9 mouse cellular contexts compared by ENCODE assay signal in the genomic region with DNA sequence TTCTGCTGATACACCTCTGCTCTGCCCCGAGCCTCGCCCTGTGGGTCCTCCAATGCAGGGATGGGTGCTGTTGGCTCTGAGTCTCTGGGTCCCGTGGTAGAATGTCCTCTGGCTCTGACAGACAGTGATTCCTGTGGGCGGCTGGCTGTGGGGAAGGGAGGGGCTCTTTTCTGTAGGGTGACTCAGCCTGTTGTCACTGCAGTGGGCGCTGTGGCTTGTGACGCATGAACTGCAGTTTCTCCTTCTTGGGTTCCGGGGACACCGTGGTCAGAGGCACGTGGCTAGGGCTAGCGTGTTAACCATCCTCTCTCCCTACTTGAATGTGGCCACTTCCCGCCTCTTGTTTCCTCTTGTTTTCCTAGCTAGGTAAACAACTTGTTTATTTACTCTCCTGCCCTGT. TPM values are rescaled to one million over a fixed set of nuclear protein-coding genes. Genes with fewer than 3 reads are reported as not detected.
DNase-seq lines count a peak whose midpoint lies in the region; ATAC-seq and TF ChIP-seq lines count a peak whose summit lies in the region.
"Had no signal": no experiment of that assay in that cellular context is flagged by ENCODE, and none has a peak within 500 bp of the region (broad histone marks: within the 10 kb centered on the region; RNA-seq: fewer than 3 reads in every experiment).

No protein-coding gene starts in this region.

- H3K4me2 ChIP-seq in liver, embryonic 16.5 days (ENCODE audit: low read depth, low read length) = no peak overlapping the region
- H3K4me2 ChIP-seq in hindbrain, embryonic 13.5 days = no peak overlapping the region
- H3K4me2 ChIP-seq: heart, embryonic 15.5 days had no signal

- 0 out of 2 replicates have a peak, but pooled peaks cover 1% of the 10 kb centered on the region for H3K36me3 ChIP-seq in kidney, adult 2 months (ENCODE audit: control insufficient read depth, insufficient read depth, low read length)
- H3K36me3 ChIP-seq in liver, embryonic 16.5 days (ENCODE audit: control insufficient read depth, insufficient read depth) = peaks cover 5% of the 10 kb centered on the region; the same call in 1 of the 2 replicates
- no peaks in the 10 kb centered on the region for H3K36me3 ChIP-seq in splenic B cell, adult 2 months (ENCODE audit: control insufficient read depth, insufficient read depth, low read length, poor library complexity, severe bottlenecking)
- H3K36me3 ChIP-seq in hindbrain, embryonic 13.5 days = peaks cover 66% of the 10 kb centered on the region

- no peak overlapping the region for H3K27ac ChIP-seq in kidney, adult 2 months (ENCODE audit: insufficient read depth, low read depth, low read length)
- H3K27ac ChIP-seq in liver, embryonic 16.5 days (ENCODE audit: low read length) = peak overlapping the region; percentile 39
- H3K27ac ChIP-seq in hindbrain, embryonic 13.5 days = no peak overlapping the region
- H3K27ac ChIP-seq: heart, embryonic 15.5 days had no signal

- no peak for TF ChIP-seq POLR2A in kidney, adult 2 months (IDR thresholded peaks at IDR 0.05; ENCODE audit: low read depth, low read length)

- WGBS in kidney, adult 2 months = 77% methylated on average over 11 of the region's 11 CpGs
- WGBS in liver, embryonic 16.5 days (ENCODE audit: insufficient replicate concordance) = 27% methylated on average over 11 of the region's 11 CpGs
- 82% methylated on average over 11 of the region's 11 CpGs for WGBS in hindbrain, embryonic 13.5 days

- no peak for ATAC-seq in liver, embryonic 16.5 days (ENCODE audit: low read depth)
- no peak for ATAC-seq in hindbrain, embryonic 13.5 days (ENCODE audit: low FRiP score)

- H3K27me3 ChIP-seq in kidney, adult 2 months (replicated peaks; ENCODE audit: control insufficient read depth, insufficient read depth, low read length) = no peaks in the 10 kb centered on the region
- H3K27me3 ChIP-seq in liver, embryonic 16.5 days (ENCODE audit: control insufficient read depth, insufficient read depth, low read depth, low read length) = no peaks in the 10 kb centered on the region
- no peaks in the 10 kb centered on the region for H3K27me3 ChIP-seq in splenic B cell, adult 2 months (ENCODE audit: control insufficient read depth, insufficient read depth, low read length, poor library complexity, severe bottlenecking)
- H3K27me3 ChIP-seq in hindbrain, embryonic 13.5 days = no peaks in the 10 kb centered on the region
- H3K27me3 ChIP-seq: heart, embryonic 15.5 days had no signal

- TF ChIP-seq CTCF in kidney, adult 2 months (conservative IDR thresholded peaks at IDR 0.05; ENCODE audit: insufficient read depth, insufficient read length, low read depth, low read length) = no peak

- peak; percentile 32 for DNase-seq in kidney, adult 2 months
- no peak for DNase-seq in kidney, adult 11 months
- peak; percentile 80 for DNase-seq in T-cell, adult 2 months (ENCODE audit: low spot score)
- peak; percentile 68 for DNase-seq in heart, adult 8-10 months (ENCODE audit: low spot score)
- DNase-seq in splenic B cell, adult 2 months (ENCODE audit: low read depth, low spot score) = peak; percentile 59
- DNase-seq in cerebellum, adult 11-12 months = no peak

- H3K4me3 ChIP-seq in kidney, adult 2 months (ENCODE audit: insufficient read depth, low read depth, low read length) = no peak overlapping the region
- no peak overlapping the region for H3K4me3 ChIP-seq in liver, embryonic 16.5 days (ENCODE audit: low read depth, low read length)
- H3K4me3 ChIP-seq in hindbrain, embryonic 13.5 days = no peak overlapping the region
- H3K4me3 ChIP-seq: heart, embryonic 15.5 days had no signal

- no peak overlapping the region for H3K9ac ChIP-seq in liver, embryonic 16.5 days (ENCODE audit: low read depth, low read length)
- H3K9ac ChIP-seq in hindbrain, embryonic 13.5 days = no peak overlapping the region
- H3K9ac ChIP-seq: heart, embryonic 15.5 days had no signal

- peaks cover 9% of the 10 kb centered on the region for H3K4me1 ChIP-seq in kidney, adult 2 months (ENCODE audit: control insufficient read depth, insufficient read depth, low read length)
- H3K4me1 ChIP-seq in liver, embryonic 16.5 days (ENCODE audit: control insufficient read depth, low read depth, low read length) = peaks cover 8% of the 10 kb centered on the region
- H3K4me1 ChIP-seq in hindbrain, embryonic 13.5 days (replicated peaks) = peaks cover 8% of the 10 kb centered on the region

- H3K9me3 ChIP-seq in liver, embryonic 16.5 days (replicated peaks; ENCODE audit: control insufficient read depth, low read length) = no peaks in the 10 kb centered on the region
- no peaks in the 10 kb centered on the region for H3K9me3 ChIP-seq in hindbrain, embryonic 13.5 days
- H3K9me3 ChIP-seq: heart, embryonic 15.5 days had no signal

RNA-seq across cellular contexts. Expression of a gene that starts 41.6 kb away (rescaled TPM):
- polyA plus RNA-seq in kidney, adult 2 months (2012; rRNA removed) = 32.3 and 33.4 TPM in 2 replicates
- total RNA-seq in heart, adult 8-10 months (2022) = 10 to 100 TPM; 19.1 to 26.8 (median 22.6) TPM
- polyA plus RNA-seq in liver, embryonic 16.5 days (2015; fragmentation: Nextera tagmentation; extraction: Ambion mirVana) = 9.4 and 11.9 TPM in 2 replicates
- polyA plus RNA-seq in hindbrain, embryonic 13.5 days (2015; fragmentation: Nextera tagmentation; extraction: Ambion mirVana) = 31.6 and 32.4 TPM in 2 replicates

RNA-seq across cellular contexts. Expression of a gene that starts 43.8 kb away (rescaled TPM):
- 166 and 270 TPM in 2 replicates for polyA plus RNA-seq in kidney, adult 2 months (2012; rRNA removed)
- total RNA-seq in heart, adult 8-10 months (2022) = 10 to 100 TPM; 56.3 to 66.1 (median 58.9) TPM
- 74.4 and 77.2 TPM in 2 replicates for polyA plus RNA-seq in liver, embryonic 16.5 days (2015; fragmentation: Nextera tagmentation; extraction: Ambion mirVana)
- 92.0 and 108 TPM in 2 replicates for polyA plus RNA-seq in hindbrain, embryonic 13.5 days (2015; fragmentation: Nextera tagmentation; extraction: Ambion mirVana)

RNA-seq across cellular contexts. Expression of a gene that starts 43.9 kb away (rescaled TPM):
- 12.0 and 15.5 TPM in 2 replicates for polyA plus RNA-seq in kidney, adult 2 months (2012; rRNA removed)
- total RNA-seq in heart, adult 8-10 months (2022) = 10 to 100 TPM; 13.1 to 21.8 (median 17.5) TPM
- polyA plus RNA-seq in liver, embryonic 16.5 days (2015; fragmentation: Nextera tagmentation; extraction: Ambion mirVana) = 1.9 and 2.2 TPM in 2 replicates
- 19.6 and 26.0 TPM in 2 replicates for polyA plus RNA-seq in hindbrain, embryonic 13.5 days (2015; fragmentation: Nextera tagmentation; extraction: Ambion mirVana)

Comparison
In these comparisons a context has a peak if more than half of its experiments do, and no peak if none do; other contexts are left out.
1. DNase-seq: peak in kidney, adult 2 months (single experiment), T-cell, adult 2 months (single experiment), heart, adult 8-10 months (single experiment) and splenic B cell, adult 2 months (single experiment); none in kidney, adult 11 months (single experiment) and cerebellum, adult 11-12 months (single experiment).